ENCODE assay signal across 15 mouse cellular contexts in the genomic region with DNA sequence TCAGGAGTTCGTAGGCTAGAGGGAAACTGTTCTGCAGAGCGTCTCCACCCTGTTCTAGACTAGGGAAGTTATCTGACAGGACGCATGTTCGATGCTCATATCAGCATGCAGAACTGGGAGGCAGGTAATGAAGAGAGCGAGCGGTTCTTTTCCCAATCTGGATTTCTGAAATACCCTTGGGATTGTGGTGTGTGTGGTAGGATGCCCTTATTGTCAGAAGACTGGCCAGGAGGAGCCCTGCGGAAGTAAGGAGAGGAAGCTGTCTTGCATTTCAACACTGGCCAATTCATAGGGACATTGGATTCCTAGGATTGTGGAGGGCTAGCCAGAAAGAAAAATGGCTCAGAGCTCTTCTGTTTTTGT. TPM values are rescaled to one million over a fixed set of nuclear protein-coding genes. Genes with fewer than 3 reads are reported as not detected.
DNase-seq lines count a peak whose midpoint lies in the region; ATAC-seq and TF ChIP-seq lines count a peak whose summit lies in the region.
"Had no signal": no experiment of that assay in that cellular context is flagged by ENCODE, and none has a peak within 500 bp of the region (broad histone marks: within the 10 kb centered on the region; RNA-seq: fewer than 3 reads in every experiment).

No protein-coding gene starts in this region.

- TF ChIP-seq CTCF in liver, postnatal 0 days (IDR thresholded peaks at IDR 0.05; ENCODE audit: low read depth): no peak

- no peaks in the 10 kb centered on the region for H3K4me1 ChIP-seq in liver, postnatal 0 days (ENCODE audit: insufficient read depth)
- H3K4me1 ChIP-seq in liver, embryonic 11.5 days (replicated peaks; ENCODE audit: control insufficient read depth, insufficient read depth, low read length): no peaks in the 10 kb centered on the region
- H3K4me1 ChIP-seq in embryonic facial prominence, embryonic 10.5 days: peaks cover 30% of the 10 kb centered on the region
- H3K4me1 ChIP-seq in hindbrain, embryonic 16.5 days (ENCODE audit: control insufficient read depth, insufficient read depth, low read depth, low read length): peaks cover 18% of the 10 kb centered on the region
- peaks cover 24% of the 10 kb centered on the region for H3K4me1 ChIP-seq in neural tube, embryonic 15.5 days

- WGBS in liver, postnatal 0 days (ENCODE audit: insufficient replicate concordance): 2% methylated on average over 7 of the region's 7 CpGs
- 2% methylated on average over 7 of the region's 7 CpGs for WGBS in liver, embryonic 11.5 days
- WGBS in embryonic facial prominence, embryonic 10.5 days: 2% methylated on average over 7 of the region's 7 CpGs
- WGBS in hindbrain, embryonic 16.5 days: 4% methylated on average over 7 of the region's 7 CpGs
- 1% methylated on average over 7 of the region's 7 CpGs for WGBS in neural tube, embryonic 15.5 days

- H3K4me2 ChIP-seq in liver, postnatal 0 days (ENCODE audit: low read depth, low read length): no peak overlapping the region
- H3K4me2 ChIP-seq in liver, embryonic 11.5 days: no peak overlapping the region
- peak overlapping the region; percentile 1; the same call in 1 of the 2 replicates for H3K4me2 ChIP-seq in hindbrain, embryonic 16.5 days (ENCODE audit: low read length)
- H3K4me2 ChIP-seq in neural tube, embryonic 15.5 days: no peak overlapping the region

- H3K9ac ChIP-seq in liver, postnatal 0 days (replicated peaks): no peak overlapping the region
- no peak overlapping the region for H3K9ac ChIP-seq in liver, embryonic 11.5 days (ENCODE audit: low read depth, low read length)
- no peak overlapping the region for H3K9ac ChIP-seq in hindbrain, embryonic 16.5 days (ENCODE audit: low read depth, low read length)
- no peak overlapping the region for H3K9ac ChIP-seq in neural tube, embryonic 15.5 days (replicated peaks)
- H3K9ac ChIP-seq: limb, embryonic 12.5 days; stomach, embryonic 15.5 days had no signal

- no peak for TF ChIP-seq EP300 in liver, postnatal 0 days (IDR thresholded peaks at IDR 0.05; ENCODE audit: low read depth)

- peaks cover 78% of the 10 kb centered on the region for H3K27me3 ChIP-seq in liver, postnatal 0 days (ENCODE audit: insufficient read depth, low read length)
- H3K27me3 ChIP-seq in liver, embryonic 11.5 days (replicated peaks; ENCODE audit: control insufficient read depth, insufficient read depth, low read length): peaks cover 86% of the 10 kb centered on the region
- peaks cover 99% of the 10 kb centered on the region for H3K27me3 ChIP-seq in embryonic facial prominence, embryonic 10.5 days (replicated peaks; ENCODE audit: low read depth, poor library complexity, severe bottlenecking)
- H3K27me3 ChIP-seq in hindbrain, embryonic 16.5 days (replicated peaks; ENCODE audit: control insufficient read depth, insufficient read depth, low read length): peaks cover 39% of the 10 kb centered on the region
- H3K27me3 ChIP-seq in neural tube, embryonic 15.5 days (replicated peaks): peaks cover 86% of the 10 kb centered on the region
- H3K27me3 ChIP-seq: CH12.LX had no signal

- no peak for DNase-seq in liver, postnatal 0 days
- DNase-seq in liver, embryonic 11.5 days (ENCODE audit: low spot score): no peak
- peak; percentile 41 for DNase-seq in embryonic facial prominence, embryonic 10.5 days (ENCODE audit: low spot score)
- DNase-seq in cerebellum, postnatal 4 days (ENCODE audit: low spot score in 2 of 2): no peak
- DNase-seq: cerebellum, postnatal 36 days; retina, postnatal 1 day; thymus, postnatal 4 days had no signal

- no peaks in the 10 kb centered on the region for H3K9me3 ChIP-seq in liver, postnatal 0 days (ENCODE audit: low read length)
- H3K9me3 ChIP-seq in liver, embryonic 11.5 days (ENCODE audit: control insufficient read depth, low read length): no peaks in the 10 kb centered on the region
- no peaks in the 10 kb centered on the region for H3K9me3 ChIP-seq in embryonic facial prominence, embryonic 10.5 days
- no peaks in the 10 kb centered on the region for H3K9me3 ChIP-seq in hindbrain, embryonic 16.5 days (ENCODE audit: control insufficient read depth, low read length)
- H3K9me3 ChIP-seq in neural tube, embryonic 15.5 days (replicated peaks): no peaks in the 10 kb centered on the region
- H3K9me3 ChIP-seq: limb, embryonic 12.5 days; stomach, embryonic 15.5 days had no signal

- no peak overlapping the region for H3K27ac ChIP-seq in liver, postnatal 0 days (ENCODE audit: low read depth)
- no peak overlapping the region for H3K27ac ChIP-seq in liver, embryonic 11.5 days (ENCODE audit: low read depth, low read length)
- no peak overlapping the region for H3K27ac ChIP-seq in embryonic facial prominence, embryonic 10.5 days (replicated peaks)
- no peak overlapping the region for H3K27ac ChIP-seq in hindbrain, embryonic 16.5 days (ENCODE audit: low read depth, low read length)
- no peak overlapping the region for H3K27ac ChIP-seq in neural tube, embryonic 15.5 days (replicated peaks)
- H3K27ac ChIP-seq: limb, embryonic 12.5 days; stomach, embryonic 15.5 days had no signal

- ATAC-seq in liver, postnatal 0 days: no peak
- ATAC-seq in liver, embryonic 11.5 days (replicated peaks; ENCODE audit: low FRiP score): no peak
- ATAC-seq in hindbrain, embryonic 16.5 days: no peak
- ATAC-seq in neural tube, embryonic 15.5 days (ENCODE audit: low FRiP score): no peak
- ATAC-seq in megakaryocyte, adult 5-6 weeks (ENCODE audit: poor library complexity, severe bottlenecking): no peak

- 0 out of 2 replicates have a peak overlapping the region, but pooled peaks have one; percentile 10 for H3K4me3 ChIP-seq in liver, postnatal 0 days (ENCODE audit: low read depth, low read length)
- H3K4me3 ChIP-seq in liver, embryonic 11.5 days (ENCODE audit: low read depth, low read length): no peak overlapping the region
- H3K4me3 ChIP-seq in embryonic facial prominence, embryonic 10.5 days: no peak overlapping the region; the same call in none of the 2 replicates
- H3K4me3 ChIP-seq in hindbrain, embryonic 16.5 days (ENCODE audit: low read length): peak overlapping the region; percentile 22; the same call in 1 of the 2 replicates
- peak overlapping the region; percentile 12; the same call in 1 of the 2 replicates for H3K4me3 ChIP-seq in neural tube, embryonic 15.5 days (replicated peaks)
- H3K4me3 ChIP-seq: myocyte had no signal

- no peaks in the 10 kb centered on the region for H3K36me3 ChIP-seq in liver, postnatal 0 days (replicated peaks; ENCODE audit: insufficient read depth, low read length)
- H3K36me3 ChIP-seq in liver, embryonic 11.5 days (ENCODE audit: control insufficient read depth, insufficient read depth, low read length): no peaks in the 10 kb centered on the region
- no peaks in the 10 kb centered on the region for H3K36me3 ChIP-seq in embryonic facial prominence, embryonic 10.5 days (replicated peaks)
- H3K36me3 ChIP-seq in hindbrain, embryonic 16.5 days (ENCODE audit: control insufficient read depth, insufficient read depth, low read length): no peaks in the 10 kb centered on the region
- no peaks in the 10 kb centered on the region for H3K36me3 ChIP-seq in neural tube, embryonic 15.5 days
- H3K36me3 ChIP-seq: limb, embryonic 12.5 days; stomach, embryonic 15.5 days had no signal

RNA-seq across cellular contexts. Expression of a gene that starts 3.6 kb away (rescaled TPM):
- not detected in 2 replicates for polyA plus RNA-seq in liver, postnatal 0 days (2015; fragmentation: Nextera tagmentation; extraction: Ambion mirVana)
- 2.6 and 2.7 TPM in 2 replicates for polyA plus RNA-seq in liver, embryonic 11.5 days (2014; fragmentation: Nextera tagmentation; extraction: Ambion mirVana)
- 2.6 and 4.9 TPM in 2 replicates for polyA plus RNA-seq in embryonic facial prominence, embryonic 10.5 days (2016; fragmentation: Nextera tagmentation; extraction: Ambion mirVana)
- polyA plus RNA-seq in hindbrain, embryonic 16.5 days (2015; fragmentation: Nextera tagmentation; extraction: Ambion mirVana): 7.0 and 7.1 TPM in 2 replicates
- polyA plus RNA-seq in neural tube, embryonic 15.5 days (2015; fragmentation: Nextera tagmentation; extraction: Ambion mirVana): 0.43 and 0.68 TPM in 2 replicates
- total RNA-seq in megakaryocyte, adult 5-6 weeks (2015): not detected in 2 replicates
- not detected in 2 replicates for total RNA-seq in megakaryocyte, adult 5-6 weeks (2017)
- total RNA-seq: CH12.LX had no signal
- polyA plus RNA-seq: lung, embryonic 16.5 days; myocyte had no signal

Comparison
In these comparisons a context has a peak if more than half of its experiments do, and no peak if none do; other contexts are left out.
1. H3K4me3 ChIP-seq: peak in liver, postnatal 0 days (single experiment), hindbrain, embryonic 16.5 days (single experiment) and neural tube, embryonic 15.5 days (single experiment); none in liver, embryonic 11.5 days (single experiment) and embryonic facial prominence, embryonic 10.5 days (single experiment).